Mouse (Mus musculus) ES-Bruce4 (cell line): Measurements from ENCODE around the gene Abca15.

Experiments
- EP300 ChIP-seq: IDR thresholded peaks from 2 replicates; pipeline ENCODE4 v1.6.1; 2011; ENCODE audit warnings: low read depth, low read length; ENCODE audit not compliant: insufficient read depth
- POLR2A ChIP-seq: IDR thresholded peaks from one replicate; pipeline ENCODE4 v1.8.1; 2011; ENCODE audit warnings: low read length; ENCODE audit not compliant: insufficient read depth

DNA sequence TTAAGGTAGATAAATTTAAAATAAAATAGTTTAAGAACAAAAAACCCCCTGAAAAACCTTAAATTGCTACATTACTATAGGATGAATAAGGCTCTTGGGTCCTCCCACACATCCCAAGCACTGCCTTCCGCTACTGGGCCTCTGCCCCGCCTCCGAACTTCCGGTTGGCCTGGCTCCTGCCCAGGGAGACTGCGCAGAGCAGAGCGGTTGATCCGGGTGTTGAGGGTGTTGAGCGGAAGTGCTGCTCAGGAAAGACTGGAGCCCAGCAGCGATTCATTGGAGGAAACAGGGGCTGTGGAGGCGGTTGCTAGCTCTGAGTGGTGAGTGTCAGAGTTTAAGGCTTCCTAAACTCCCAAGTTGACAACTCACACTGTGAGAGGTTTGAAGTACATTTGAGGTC, 81.0 kb downstream of the Abca15 start, which contains the start of gene Abca16:
- TF ChIP-seq EP300 (no peak), POLR2A (no peak)
